ENCODE assay signal across 11 mouse cellular contexts in genomic region chr5:101663621-101664422, GRCm38 (mm10). TPM values are rescaled to one million over a fixed set of nuclear protein-coding genes. Genes with fewer than 3 reads are reported as not detected.
DNase-seq lines count a peak whose midpoint lies in the region; ATAC-seq lines count a peak whose summit lies in the region.
"Had no signal": no experiment of that assay in that cellular context is flagged by ENCODE, and none has a peak within 500 bp of the region (broad histone marks: within the 10 kb centered on the region; RNA-seq: fewer than 3 reads in every experiment).

No protein-coding gene starts in this region.

- H3K9ac ChIP-seq in kidney, embryonic 14.5 days (ENCODE audit: low read depth, low read length) = peak overlapping the region; percentile 51
- H3K9ac ChIP-seq in embryonic facial prominence, embryonic 13.5 days = peak overlapping the region; percentile 54
- peak overlapping the region; percentile 65 for H3K9ac ChIP-seq in hindbrain, embryonic 14.5 days
- peak overlapping the region; percentile 48 for H3K9ac ChIP-seq in midbrain, embryonic 14.5 days (replicated peaks; ENCODE audit: low read length)

- peaks cover 25% of the 10 kb centered on the region for H3K4me1 ChIP-seq in kidney, embryonic 14.5 days (ENCODE audit: control insufficient read depth, insufficient read depth, low read length)
- H3K4me1 ChIP-seq in embryonic facial prominence, embryonic 13.5 days = peaks cover 33% of the 10 kb centered on the region
- H3K4me1 ChIP-seq in hindbrain, embryonic 14.5 days (replicated peaks; ENCODE audit: control insufficient read depth, insufficient read depth, low read length) = no peaks in the 10 kb centered on the region; the same call in 1 of the 2 replicates
- H3K4me1 ChIP-seq in midbrain, embryonic 14.5 days (ENCODE audit: control insufficient read depth, insufficient read depth, low read length) = peaks cover 14% of the 10 kb centered on the region; the same call in 1 of the 2 replicates

- peaks cover 90% of the 10 kb centered on the region for H3K27me3 ChIP-seq in kidney, embryonic 14.5 days (ENCODE audit: control insufficient read depth, insufficient read depth, low read length)
- peaks cover 99% of the 10 kb centered on the region for H3K27me3 ChIP-seq in embryonic facial prominence, embryonic 13.5 days
- H3K27me3 ChIP-seq in hindbrain, embryonic 14.5 days (ENCODE audit: control insufficient read depth, insufficient read depth, low read length) = peaks cover 93% of the 10 kb centered on the region
- peaks cover 85% of the 10 kb centered on the region for H3K27me3 ChIP-seq in midbrain, embryonic 14.5 days (ENCODE audit: control insufficient read depth, insufficient read depth, low read length)

- H3K4me2 ChIP-seq in kidney, embryonic 14.5 days (replicated peaks; ENCODE audit: low read depth, low read length) = peak overlapping the region; percentile 69
- peak overlapping the region; percentile 63 for H3K4me2 ChIP-seq in embryonic facial prominence, embryonic 13.5 days
- H3K4me2 ChIP-seq in hindbrain, embryonic 14.5 days (replicated peaks) = peak overlapping the region; percentile 45
- peak overlapping the region; percentile 53 for H3K4me2 ChIP-seq in midbrain, embryonic 14.5 days (ENCODE audit: low read length)

- WGBS in kidney, embryonic 14.5 days = under 1% methylated on average over 80 of the region's 94 CpGs
- WGBS in embryonic facial prominence, embryonic 13.5 days = under 1% methylated on average over 80 of the region's 94 CpGs
- under 1% methylated on average over 87 of the region's 94 CpGs for WGBS in hindbrain, embryonic 14.5 days
- under 1% methylated on average over 89 of the region's 94 CpGs for WGBS in midbrain, embryonic 14.5 days

- H3K9me3 ChIP-seq in kidney, embryonic 14.5 days (ENCODE audit: control insufficient read depth, low read length) = no peaks in the 10 kb centered on the region
- H3K9me3 ChIP-seq in embryonic facial prominence, embryonic 13.5 days = no peaks in the 10 kb centered on the region
- no peaks in the 10 kb centered on the region for H3K9me3 ChIP-seq in hindbrain, embryonic 14.5 days (ENCODE audit: control insufficient read depth, low read length)
- H3K9me3 ChIP-seq in midbrain, embryonic 14.5 days (ENCODE audit: control insufficient read depth, low read length) = no peaks in the 10 kb centered on the region

- H3K36me3 ChIP-seq in kidney, embryonic 14.5 days (ENCODE audit: control insufficient read depth, insufficient read depth, low read length) = no peaks in the 10 kb centered on the region
- no peaks in the 10 kb centered on the region for H3K36me3 ChIP-seq in embryonic facial prominence, embryonic 13.5 days
- no peaks in the 10 kb centered on the region for H3K36me3 ChIP-seq in hindbrain, embryonic 14.5 days (replicated peaks; ENCODE audit: control insufficient read depth, insufficient read depth)
- H3K36me3 ChIP-seq in midbrain, embryonic 14.5 days (ENCODE audit: control insufficient read depth, insufficient read depth, low read length) = no peaks in the 10 kb centered on the region

- ATAC-seq in kidney, embryonic 14.5 days (ENCODE audit: low FRiP score, low TSS enrichment) = no peak
- 0 out of 2 replicates have a peak, but pooled peaks have one; percentile 12 for ATAC-seq in embryonic facial prominence, embryonic 13.5 days (ENCODE audit: insufficient number of reproducible peaks, insufficient read depth, low FRiP score, low TSS enrichment, low read depth)
- no peak for ATAC-seq in hindbrain, embryonic 14.5 days (ENCODE audit: low FRiP score)
- ATAC-seq in midbrain, embryonic 14.5 days (ENCODE audit: low FRiP score, low TSS enrichment) = no peak

- DNase-seq in kidney, postnatal 25 days = no peak
- no peak for DNase-seq in hindbrain, embryonic 14.5 days (ENCODE audit: low spot score)
- DNase-seq in midbrain, embryonic 14.5 days = peak; percentile 47
- no peak for DNase-seq in cerebellum, postnatal 4 days (ENCODE audit: low spot score in 2 of 2)
- no peak for DNase-seq in layer of hippocampus, adult 8-10 months (ENCODE audit: low spot score in 2 of 2)
- no peak for DNase-seq in layer of hippocampus, postnatal 14 days (ENCODE audit: low spot score in 2 of 2)

- H3K4me3 ChIP-seq in kidney, embryonic 14.5 days (ENCODE audit: low read length) = peak overlapping the region; percentile 37
- H3K4me3 ChIP-seq in embryonic facial prominence, embryonic 13.5 days = peak overlapping the region; percentile 44
- peak overlapping the region; percentile 42 for H3K4me3 ChIP-seq in hindbrain, embryonic 14.5 days (replicated peaks; ENCODE audit: low read length)
- H3K4me3 ChIP-seq in midbrain, embryonic 14.5 days (replicated peaks; ENCODE audit: low read depth, low read length) = peak overlapping the region; percentile 35

- H3K27ac ChIP-seq in kidney, embryonic 14.5 days (ENCODE audit: low read depth, low read length) = no peak overlapping the region
- no peak overlapping the region for H3K27ac ChIP-seq in embryonic facial prominence, embryonic 13.5 days
- H3K27ac ChIP-seq in hindbrain, embryonic 14.5 days = peak overlapping the region; percentile 72
- H3K27ac ChIP-seq in midbrain, embryonic 14.5 days (replicated peaks; ENCODE audit: low read depth, low read length) = peak overlapping the region; percentile 45

RNA-seq across cellular contexts. Expression of gene Nkx6-1, which starts 1.0 kb away (rescaled TPM):
- polyA plus RNA-seq in kidney, embryonic 14.5 days (2014; fragmentation: Nextera tagmentation; extraction: Ambion mirVana) = 0.70 and 0.86 TPM in 2 replicates
- 0.11 and 0.13 TPM in 2 replicates for polyA plus RNA-seq in embryonic facial prominence, embryonic 13.5 days (2015; fragmentation: Nextera tagmentation; extraction: Ambion mirVana)
- 8.0 and 8.9 TPM in 2 replicates for polyA plus RNA-seq in hindbrain, embryonic 14.5 days (2014; fragmentation: Nextera tagmentation; extraction: Ambion mirVana)
- 2.8 and 3.1 TPM in 2 replicates for polyA plus RNA-seq in midbrain, embryonic 14.5 days (2014; fragmentation: Nextera tagmentation; extraction: Ambion mirVana)
- under 1 TPM; 0.25 to 0.34 (median 0.31) TPM for total RNA-seq in layer of hippocampus, adult 8-10 months (2022)
- total RNA-seq in layer of hippocampus, postnatal 14 days (2021) = under 1 TPM; 0.48 to 0.60 TPM
- total RNA-seq: common myeloid progenitor, adult 5-6 weeks; liver, adult 2 months; MEL had no signal
- polyA plus RNA-seq: liver, adult 2 months had no signal

Comparison
In these comparisons a context has a peak if more than half of its experiments do, and no peak if none do; other contexts are left out.
1. H3K27ac ChIP-seq: peak in hindbrain, embryonic 14.5 days (single experiment) and midbrain, embryonic 14.5 days (single experiment); none in kidney, embryonic 14.5 days (single experiment) and embryonic facial prominence, embryonic 13.5 days (single experiment).
2. Peak in every context shown above with its lines, with median percentiles within 50 percentile points of each other: H3K4me2 ChIP-seq, H3K4me3 ChIP-seq and H3K9ac ChIP-seq.